Mouse (Mus musculus) heart, embryonic 14.5 days (tissue): ENCODE measurements around the gene Ebf1. TPM values are rescaled to one million over a fixed set of nuclear protein-coding genes. Genes with fewer than 3 reads are reported as not detected.

Experiments
- ATAC-seq: fragments of 200-750 bp; cut with Nextera tagmentation; 2 replicates; pipeline ENCODE4 v1.8.0; 2017; ENCODE audit warnings: low read depth, moderate TSS enrichment; ENCODE audit not compliant: insufficient number of reproducible peaks, insufficient read depth, low FRiP score
- H3K27ac ChIP-seq, 2 experiments: fragments of 200-500 bp in 1 of 2; fragments of 300-500 bp in 1 of 2; sonication (generic) in 1 of 2; replicated peaks in 1 of 2; 2 replicates each; pipeline ENCODE4 v1.5.1; 2012 to 2014; ENCODE audit warnings: low read depth in 2 of 2, low read length in 2 of 2, control low read depth in 1 of 2, mild to moderate bottlenecking in 1 of 2, mixed read lengths in 1 of 2; ENCODE audit not compliant: control insufficient read depth in 1 of 2, insufficient read depth in 1 of 2
- H3K27me3 ChIP-seq: fragments of 300-500 bp; sonication (generic); 2 replicates; pipeline ENCODE4 v1.6.1; 2014; ENCODE audit warnings: mild to moderate bottlenecking, low read length, control low read depth; ENCODE audit not compliant: control insufficient read depth, insufficient read depth
- H3K36me3 ChIP-seq: fragments of 300-500 bp; sonication (generic); 2 replicates; pipeline ENCODE4 v1.6.1; 2014; ENCODE audit warnings: mild to moderate bottlenecking, control low read depth, low read length, mixed read lengths; ENCODE audit not compliant: control insufficient read depth, insufficient read depth
- H3K4me1 ChIP-seq, 2 experiments: fragments of 200-500 bp in 1 of 2; fragments of 300-500 bp in 1 of 2; sonication (generic) in 1 of 2; 2 replicates each; pipeline ENCODE4 v1.6.1; 2012 to 2014; ENCODE audit warnings: low read length in 2 of 2, control low read depth in 1 of 2, mixed read lengths in 1 of 2; ENCODE audit not compliant: control insufficient read depth in 2 of 2, insufficient read depth in 2 of 2
- H3K4me2 ChIP-seq: fragments of 300-500 bp; sonication (generic); 2 replicates; pipeline ENCODE4 v1.6.1; 2014; ENCODE audit warnings: mild to moderate bottlenecking, low read length
- H3K4me3 ChIP-seq, 2 experiments: fragments of 200-500 bp in 1 of 2; fragments of 300-500 bp in 1 of 2; sonication (generic) in 1 of 2; 2 replicates each; pipeline ENCODE4 v1.5.1; 2012 to 2014; ENCODE audit warnings: low read length in 2 of 2, mild to moderate bottlenecking in 2 of 2, control low read depth in 1 of 2, low read depth in 1 of 2, moderate library complexity in 1 of 2; ENCODE audit not compliant: control insufficient read depth in 1 of 2, insufficient read depth in 1 of 2
- H3K9ac ChIP-seq: fragments of 300-500 bp; sonication (generic); 2 replicates; pipeline ENCODE4 v1.6.1; 2014; ENCODE audit warnings: mild to moderate bottlenecking, low read length
- H3K9me3 ChIP-seq: fragments of 300-500 bp; sonication (generic); 2 replicates; pipeline ENCODE4 v1.6.1; 2016; ENCODE audit warnings: low read length, control low read depth; ENCODE audit not compliant: control insufficient read depth
- WGBS: fragments of 180-500 bp; shearing (Covaris S2); extraction: QIAGEN DNeasy Blood & Tissue Kit; methylation state at CpG from one replicate; pipeline ENCODE4 v1.1.7; 2014; 5-methylcytosine and 5-hydroxymethylcytosine counted together
- polyA plus RNA-seq: library from polyadenylated mRNA; unstranded; fragments of >200 nt; fragmentation: Nextera tagmentation; extraction: Ambion mirVana; gene quantifications from 2 replicates; pipeline ENCODE4 v1.2.1, GENCODE M21; 2014

Ebf1 gene
- polyA plus RNA-seq, 1 experiment from 2014 or later, result 17.0 TPM

GRCm38 (mm10) chr11:44987796-44988195 lies 370.7 kb downstream of the Ebf1 start:
- 51% methylated on average over 4 of the region's 4 CpGs for WGBS
- ATAC-seq, result no peak

GRCm38 (mm10) chr11:45002681-45003286 lies 385.7 kb downstream of the Ebf1 start:
- H3K27ac ChIP-seq, result no peak overlapping the region
- H3K36me3 ChIP-seq, result 0 out of 2 replicates have a peak, but pooled peaks cover 3% of the 10 kb centered on the region
- no peaks in the 10 kb centered on the region for H3K27me3 ChIP-seq
- no peak overlapping the region for H3K4me2 ChIP-seq
- WGBS, result 84% methylated on average over 5 of the region's 5 CpGs
- no peak overlapping the region for H3K9ac ChIP-seq
- no peak overlapping the region for H3K4me3 ChIP-seq
- H3K9me3 ChIP-seq, result no peaks in the 10 kb centered on the region
- H3K4me1 ChIP-seq, result peaks cover 0 to 3% of the 10 kb centered on the region in 2 experiments; a peak in 1 of 4 replicates
- no peak for ATAC-seq

More at GRCm38 (mm10) chr11:44987796-44988195, 370.7 kb downstream of the Ebf1 start:
- no peaks in the 10 kb centered on the region for H3K27me3 ChIP-seq
- no peaks in the 10 kb centered on the region for H3K9me3 ChIP-seq
- H3K36me3 ChIP-seq, result 0 out of 2 replicates have a peak, but pooled peaks cover 6% of the 10 kb centered on the region
- no peak overlapping the region for H3K4me3 ChIP-seq
- no peak overlapping the region for H3K4me2 ChIP-seq
- no peak overlapping the region for H3K9ac ChIP-seq
- no peaks in the 10 kb centered on the region for H3K4me1 ChIP-seq
- no peak overlapping the region for H3K27ac ChIP-seq

GRCm38 (mm10) chr11:45003716-45004437 lies 386.8 kb downstream of the Ebf1 start:
- Histone ChIP-seq H3K27ac (no peak overlapping the region), H3K4me1 (peaks cover 0 to 3% of the 10 kb centered on the region in 2 experiments; a peak in 1 of 4 replicates), H3K4me3 (no peak overlapping the region), H3K36me3 (0 out of 2 replicates have a peak, but pooled peaks cover 3% of the 10 kb centered on the region), H3K27me3 (no peaks in the 10 kb centered on the region), H3K9me3 (no peaks in the 10 kb centered on the region), H3K9ac (no peak overlapping the region), H3K4me2 (peak overlapping the region; percentile 8; the same call in 1 of the 2 replicates)
- WGBS, result 44% methylated on average over 9 of the region's 9 CpGs
- ATAC-seq, result no peak

DNA sequence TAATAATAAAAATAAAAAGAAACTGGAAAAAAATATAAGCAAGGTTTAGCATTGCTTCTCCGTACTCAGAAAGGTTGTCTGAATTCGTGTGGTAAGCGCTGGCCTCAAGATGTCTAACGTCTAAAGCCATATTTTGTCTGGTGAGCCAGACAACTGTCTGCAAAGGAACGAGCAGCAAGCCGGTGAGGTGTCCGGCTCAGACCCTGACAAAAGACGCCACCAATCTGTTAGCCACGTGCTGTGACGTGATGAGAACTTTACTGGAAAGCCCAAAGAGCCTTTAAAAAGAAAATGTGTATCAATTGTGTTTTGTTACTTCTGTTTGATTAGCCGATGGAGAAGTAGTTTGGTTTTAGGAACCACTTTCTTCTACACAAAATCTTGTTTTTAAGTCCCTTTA lies 390.2 kb downstream of the Ebf1 start:
- H3K27ac ChIP-seq, result no peak overlapping the region
- H3K4me2 ChIP-seq, result no peak overlapping the region
- 75% methylated on average over 11 of the region's 11 CpGs for WGBS
- H3K27me3 ChIP-seq, result no peaks in the 10 kb centered on the region
- H3K4me1 ChIP-seq, result peaks cover 0 to 3% of the 10 kb centered on the region in 2 experiments; a peak in 1 of 4 replicates
- H3K36me3 ChIP-seq, result no peaks in the 10 kb centered on the region
- H3K4me3 ChIP-seq, result no peak overlapping the region
- no peak for ATAC-seq
- no peak overlapping the region for H3K9ac ChIP-seq
- no peaks in the 10 kb centered on the region for H3K9me3 ChIP-seq

DNA sequence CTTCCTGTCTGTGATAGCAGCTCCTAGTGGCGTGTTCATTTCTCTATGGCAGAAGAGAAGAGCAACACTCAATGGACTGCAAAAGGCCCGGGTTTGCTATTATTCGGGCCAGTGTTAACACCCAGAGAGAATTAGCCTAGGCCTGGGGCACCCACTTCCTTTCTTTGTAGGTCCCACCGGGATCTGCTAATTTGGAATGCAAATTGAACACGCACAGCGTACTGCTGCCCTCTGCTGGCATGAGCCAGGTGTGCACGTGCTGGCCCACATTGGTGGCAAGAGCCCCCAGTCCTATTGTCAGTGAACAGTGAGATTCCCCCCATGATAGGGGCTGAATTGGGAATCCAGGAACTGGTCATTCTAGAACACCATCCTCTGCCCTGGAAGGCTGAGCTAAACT lies 391.0 kb downstream of the Ebf1 start:
- 8% methylated on average over 7 of the region's 7 CpGs for WGBS
- H3K4me1 ChIP-seq, result peaks cover 0 to 3% of the 10 kb centered on the region in 2 experiments; a peak in 1 of 4 replicates
- H3K27me3 ChIP-seq, result no peaks in the 10 kb centered on the region
- H3K9ac ChIP-seq, result no peak overlapping the region
- no peaks in the 10 kb centered on the region for H3K36me3 ChIP-seq
- no peak overlapping the region for H3K27ac ChIP-seq
- no peak for ATAC-seq
- no peaks in the 10 kb centered on the region for H3K9me3 ChIP-seq
- peak overlapping the region; percentile 60 for H3K4me2 ChIP-seq
- peak overlapping the region in 1 of 2 experiments; percentile 24; a peak in 1 of 4 replicates for H3K4me3 ChIP-seq

DNA sequence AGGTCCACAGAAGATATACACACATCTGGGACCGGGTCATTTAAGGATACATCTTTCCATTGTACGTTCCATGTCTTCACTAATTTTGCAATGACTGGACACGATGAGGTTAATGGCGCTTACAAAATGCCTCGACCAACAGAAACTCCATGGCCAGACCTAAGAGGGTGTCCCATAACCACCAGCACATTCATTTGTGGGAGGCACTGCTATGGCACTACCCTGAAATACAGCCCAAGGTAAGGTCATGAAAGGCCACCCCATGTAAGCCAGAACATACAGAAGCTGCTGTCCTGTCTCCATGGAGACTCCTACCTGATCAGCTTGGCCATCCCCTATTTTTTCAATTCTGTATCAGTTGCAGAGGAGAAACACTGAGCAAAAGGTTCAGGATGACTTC lies 391.6 kb downstream of the Ebf1 start:
- no peaks in the 10 kb centered on the region for H3K36me3 ChIP-seq
- no peaks in the 10 kb centered on the region for H3K27me3 ChIP-seq
- H3K4me2 ChIP-seq, result no peak overlapping the region
- H3K4me3 ChIP-seq, result no peak overlapping the region
- no peaks in the 10 kb centered on the region for H3K9me3 ChIP-seq
- no peak for ATAC-seq
- 78% methylated on average over 5 of the region's 5 CpGs for WGBS
- H3K27ac ChIP-seq, result no peak overlapping the region
- H3K4me1 ChIP-seq, result peaks cover 0 to under 1% of the 10 kb centered on the region in 2 experiments; a peak in 1 of 4 replicates
- no peak overlapping the region for H3K9ac ChIP-seq

- no peak overlapping the region for H3K27ac ChIP-seq
- 0 out of 2 replicates have a peak, but pooled peaks cover 3% of the 10 kb centered on the region for H3K9me3 ChIP-seq
- ATAC-seq, result no peak
- no peaks in the 10 kb centered on the region for H3K4me1 ChIP-seq
- H3K36me3 ChIP-seq, result no peaks in the 10 kb centered on the region
- H3K9ac ChIP-seq, result no peak overlapping the region
- no peaks in the 10 kb centered on the region for H3K27me3 ChIP-seq
- no peak overlapping the region for H3K4me2 ChIP-seq
- no peak overlapping the region for H3K4me3 ChIP-seq
- 77% methylated on average over 1 of the region's 1 CpGs for WGBS
Measured at GRCm38 (mm10) chr11:45012081-45012480, 395.0 kb downstream of the Ebf1 start.
